Mouse (Mus musculus) small intestine, adult 2 months (tissue): ENCODE results near the gene Spred2. TPM values are rescaled to one million over a fixed set of nuclear protein-coding genes. Genes with fewer than 3 reads are reported as not detected.

Experiments
- H3K27ac ChIP-seq: fragments of 200-500 bp; 2 replicates; pipeline ENCODE4 v1.5.1; 2012; ENCODE audit warnings: low read depth, low read length, control low read depth, inconsistent platforms; ENCODE audit not compliant: insufficient read depth
- H3K27me3 ChIP-seq: fragments of 200-500 bp; 2 replicates; pipeline ENCODE4 v1.6.1; 2012; ENCODE audit warnings: mild to moderate bottlenecking, moderate library complexity, low read length, inconsistent platforms; ENCODE audit not compliant: control insufficient read depth, insufficient read depth
- H3K36me3 ChIP-seq: fragments of 200-500 bp; 2 replicates; pipeline ENCODE4 v1.6.1; 2012; ENCODE audit warnings: mild to moderate bottlenecking, low read length, control low read depth, inconsistent platforms; ENCODE audit not compliant: control insufficient read depth, insufficient read depth
- H3K4me1 ChIP-seq: fragments of 200-500 bp; 2 replicates; pipeline ENCODE4 v1.6.1; 2012; ENCODE audit warnings: low read length, inconsistent platforms, mixed read lengths; ENCODE audit not compliant: control insufficient read depth, insufficient read depth, insufficient read length
- H3K4me3 ChIP-seq: fragments of 200-500 bp; 2 replicates; pipeline ENCODE4 v1.5.1; 2012; ENCODE audit warnings: low read depth, mild to moderate bottlenecking, control low read depth, inconsistent platforms, low read length, moderate library complexity
- CTCF ChIP-seq: fragments of 200-500 bp; IDR thresholded peaks from 2 replicates; pipeline ENCODE4 v1.5.1; 2012; ENCODE audit warnings: low read depth, mild to moderate bottlenecking, control low read depth, inconsistent platforms, low read length, moderate library complexity, mixed read lengths; ENCODE audit not compliant: insufficient replicate concordance, insufficient read length; ENCODE audit errors: extremely low read depth
- POLR2A ChIP-seq: fragments of 200-500 bp; IDR thresholded peaks from 2 replicates; pipeline ENCODE4 v1.6.1; 2012; ENCODE audit warnings: low read depth, mild to moderate bottlenecking, control low read depth, inconsistent platforms, low read length, moderate library complexity
- WGBS: fragments of 180-500 bp; shearing (Covaris S2); methylation state at CpG from one replicate; pipeline ENCODE4 v1.1.7; 2018; 5-methylcytosine and 5-hydroxymethylcytosine counted together
- polyA plus RNA-seq: library from polyadenylated mRNA; depleted of rRNA; stranded (reverse); fragments of >200 nt; gene quantifications from 2 replicates; pipeline ENCODE4 v1.2.3, GENCODE M21; 2012

Gene Spred2
- polyA plus RNA-seq, 1 experiment: 21.2 TPM

- H3K27me3 ChIP-seq: no peaks in the 10 kb centered on the region
- H3K4me3 ChIP-seq: no peak overlapping the region
- peaks cover 4% of the 10 kb centered on the region; the same call in 1 of the 2 replicates for H3K36me3 ChIP-seq
- peak overlapping the region; percentile 81 for H3K27ac ChIP-seq
- H3K4me1 ChIP-seq: peaks cover 37% of the 10 kb centered on the region
- WGBS: 8% methylated on average over 1 of the region's 1 CpGs
- TF ChIP-seq CTCF: no peak
- TF ChIP-seq POLR2A: no peak
These were observed 69.6 kb downstream of the Spred2 start for GRCm38 (mm10) chr11:19993753-19994152.

- Histone ChIP-seq H3K27me3 (no peaks in the 10 kb centered on the region), H3K4me1 (peaks cover 33% of the 10 kb centered on the region), H3K4me3 (no peak overlapping the region), H3K36me3 (peaks cover 4% of the 10 kb centered on the region; the same call in 1 of the 2 replicates), H3K27ac (no peak overlapping the region; the same call in 1 of the 2 replicates)
- WGBS: 90% methylated on average over 7 of the region's 7 CpGs
- TF ChIP-seq POLR2A (no peak), CTCF (no peak)
These were observed 70.2 kb downstream of the Spred2 start for GRCm38 (mm10) chr11:19994262-19994790.

DNA sequence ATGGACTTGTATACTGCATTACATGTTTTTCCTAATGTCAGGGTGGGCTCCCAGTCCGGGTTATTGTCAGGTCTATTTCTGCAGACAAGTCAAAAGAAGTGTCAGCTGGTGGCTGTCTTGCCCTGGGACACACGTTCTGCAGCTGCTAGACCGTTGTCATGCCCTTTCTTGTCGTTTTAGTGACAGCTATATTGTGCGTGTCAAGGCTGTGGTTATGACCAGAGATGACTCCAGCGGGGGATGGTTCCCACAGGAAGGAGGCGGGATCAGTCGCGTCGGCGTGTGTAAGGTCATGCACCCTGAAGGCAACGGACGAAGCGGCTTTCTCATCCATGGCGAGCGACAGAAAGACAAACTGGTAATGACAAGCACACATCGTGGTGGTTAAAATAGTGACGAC lies 73.8 kb downstream of the Spred2 start:
- WGBS: 61% methylated on average over 18 of the region's 18 CpGs
- Histone ChIP-seq H3K4me1 (peaks cover 15% of the 10 kb centered on the region; the same call in 1 of the 2 replicates), H3K36me3 (peaks cover 11% of the 10 kb centered on the region), H3K4me3 (no peak overlapping the region), H3K27ac (no peak overlapping the region), H3K27me3 (no peaks in the 10 kb centered on the region)
- TF ChIP-seq CTCF: no peak
- no peak for TF ChIP-seq POLR2A

DNA sequence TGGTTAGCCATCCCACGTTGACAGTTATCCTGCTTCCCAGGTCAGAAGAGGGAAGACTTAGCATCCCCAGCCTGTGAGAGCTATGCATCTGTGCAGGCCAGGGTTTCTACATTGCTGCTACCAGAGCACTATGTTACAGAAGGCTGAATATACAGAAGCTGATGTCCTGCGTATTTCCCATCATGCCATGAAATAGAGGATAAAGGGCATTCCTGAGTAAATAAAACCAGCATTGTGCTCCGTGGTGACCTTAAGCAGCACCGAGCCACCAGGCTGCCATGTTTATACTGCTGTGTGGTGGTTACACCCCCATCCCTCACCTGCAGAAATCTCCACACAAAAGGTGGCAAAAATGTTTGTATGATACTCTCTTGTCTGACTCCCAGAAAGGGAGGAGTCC lies 78.7 kb downstream of the Spred2 start:
- Histone ChIP-seq H3K27ac (no peak overlapping the region), H3K4me1 (no peaks in the 10 kb centered on the region), H3K27me3 (no peaks in the 10 kb centered on the region), H3K36me3 (peaks cover 30% of the 10 kb centered on the region), H3K4me3 (no peak overlapping the region)
- TF ChIP-seq POLR2A: no peak
- TF ChIP-seq CTCF: no peak
- WGBS: 62% methylated on average over 4 of the region's 4 CpGs

- Histone ChIP-seq H3K4me1 (no peaks in the 10 kb centered on the region), H3K27ac (no peak overlapping the region), H3K27me3 (no peaks in the 10 kb centered on the region), H3K36me3 (peaks cover 32% of the 10 kb centered on the region), H3K4me3 (no peak overlapping the region)
- TF ChIP-seq CTCF (no peak), POLR2A (no peak)
- WGBS: 69% methylated on average over 6 of the region's 6 CpGs
These were observed 83.5 kb downstream of the Spred2 start for GRCm38 (mm10) chr11:20007701-20008100.

DNA sequence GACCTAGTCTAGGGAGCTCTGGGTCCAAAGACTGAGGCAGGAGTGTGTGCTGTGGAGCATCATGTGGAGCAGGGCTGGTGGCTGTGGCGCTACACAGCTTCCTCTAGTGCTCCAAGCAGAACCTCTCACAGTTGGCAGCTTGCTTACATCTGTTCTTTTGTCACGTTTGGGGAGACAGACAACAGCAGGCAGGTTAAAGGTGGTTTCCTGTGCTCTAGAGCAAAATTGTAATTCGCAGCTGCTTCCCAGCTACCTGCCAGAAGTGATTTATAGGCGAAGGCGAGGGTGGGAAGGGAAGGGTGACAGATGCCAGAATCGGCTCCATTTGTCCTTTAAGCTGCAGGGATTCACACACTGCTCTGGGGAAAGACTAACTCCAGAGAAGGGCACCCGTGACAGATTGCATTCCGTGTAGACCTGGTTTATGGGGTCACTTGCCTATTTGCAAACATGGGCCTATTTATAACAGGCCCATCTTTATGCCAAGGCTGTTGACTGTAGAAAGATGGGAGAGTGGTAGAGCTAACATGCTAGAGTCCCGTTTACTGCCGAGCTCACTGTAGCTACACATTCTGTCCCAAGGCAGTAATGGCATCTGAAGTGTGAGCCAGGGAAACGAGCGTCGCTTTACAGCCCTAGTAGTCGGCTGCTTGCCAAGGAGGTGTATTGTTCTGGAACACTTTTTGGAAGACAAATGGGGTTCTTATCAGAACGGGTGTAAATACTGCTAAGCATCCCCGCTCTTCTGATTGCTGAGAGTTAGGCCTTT lies 87.2 kb downstream of the Spred2 start:
- Histone ChIP-seq H3K36me3 (peaks cover 29% of the 10 kb centered on the region), H3K4me1 (no peaks in the 10 kb centered on the region), H3K27me3 (no peaks in the 10 kb centered on the region), H3K27ac (no peak overlapping the region), H3K4me3 (no peak overlapping the region)
- WGBS: 22% methylated on average over 16 of the region's 16 CpGs
- TF ChIP-seq POLR2A: no peak
- TF ChIP-seq CTCF: no peak

DNA sequence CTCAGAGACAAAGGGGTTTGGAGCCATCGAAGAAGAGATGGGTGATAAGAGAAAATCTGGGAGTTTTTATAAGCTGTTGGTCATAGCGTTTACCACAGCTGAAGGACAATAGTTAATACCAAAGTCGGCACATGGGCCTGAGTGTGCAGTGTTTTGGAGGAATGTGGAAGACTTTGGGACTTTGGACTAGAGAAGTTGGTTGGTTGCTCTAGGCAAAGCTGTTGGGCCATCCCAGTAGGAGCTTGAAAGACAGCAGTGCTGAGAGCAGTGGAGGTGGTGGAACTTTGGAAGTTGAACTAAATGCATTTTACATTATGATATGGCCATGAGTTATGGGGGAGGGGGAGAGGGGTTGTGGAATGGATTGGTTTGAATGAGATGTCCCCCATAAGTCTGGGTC lies 89.2 kb downstream of the Spred2 start:
- 95% methylated on average over 3 of the region's 3 CpGs for WGBS
- H3K27me3 ChIP-seq: no peaks in the 10 kb centered on the region
- H3K4me3 ChIP-seq: no peak overlapping the region
- H3K36me3 ChIP-seq: peaks cover 24% of the 10 kb centered on the region
- no peak overlapping the region for H3K27ac ChIP-seq
- no peaks in the 10 kb centered on the region for H3K4me1 ChIP-seq
- no peak for TF ChIP-seq CTCF
- no peak for TF ChIP-seq POLR2A
